Mouse (Mus musculus): ENCODE data around the gene Lrrc32. TPM values are rescaled to one million over a fixed set of nuclear protein-coding genes. Genes with fewer than 3 reads are reported as not detected.

The Lrrc32 gene
- total RNA-seq, 4 experiments from 2014 or later = 17.4 to 34.0 (median 28.1) TPM

DNA sequence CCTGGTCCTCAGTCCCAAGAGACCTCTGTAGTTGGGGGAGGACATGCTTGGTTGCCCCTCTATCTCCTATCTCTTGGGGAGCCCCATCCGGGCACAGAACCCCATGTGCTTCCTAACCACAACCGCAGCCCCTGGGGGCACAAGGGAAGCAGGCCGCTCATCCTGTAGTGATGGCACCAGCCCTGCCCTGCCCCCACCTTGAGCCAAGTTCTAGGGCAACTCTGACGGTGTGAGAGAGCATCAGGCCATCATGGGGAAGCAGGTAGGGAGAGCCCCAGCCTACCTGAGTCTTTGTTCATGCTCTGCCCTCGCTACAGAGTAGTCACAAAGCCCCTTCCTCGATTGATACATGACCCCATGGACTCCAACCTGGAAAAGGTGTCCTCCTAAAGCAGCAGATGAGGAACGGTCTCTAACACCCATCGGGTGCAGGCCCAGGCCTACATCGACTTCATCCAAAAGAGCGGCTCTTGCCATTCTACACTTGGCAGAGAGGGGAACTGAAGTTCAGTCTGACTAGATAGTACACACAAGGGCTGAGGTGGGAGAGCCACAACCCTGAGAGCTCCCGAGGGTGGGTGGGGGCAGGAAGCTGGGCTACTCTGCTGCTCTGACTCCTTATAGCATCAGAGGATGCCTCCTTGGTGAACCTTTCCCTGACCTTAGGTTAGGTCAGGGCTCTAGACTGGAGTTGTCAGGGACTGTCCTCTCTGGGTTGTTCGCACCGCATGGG lies 519 bp upstream of the Lrrc32 start:
- no peak for DNase-seq

DNA sequence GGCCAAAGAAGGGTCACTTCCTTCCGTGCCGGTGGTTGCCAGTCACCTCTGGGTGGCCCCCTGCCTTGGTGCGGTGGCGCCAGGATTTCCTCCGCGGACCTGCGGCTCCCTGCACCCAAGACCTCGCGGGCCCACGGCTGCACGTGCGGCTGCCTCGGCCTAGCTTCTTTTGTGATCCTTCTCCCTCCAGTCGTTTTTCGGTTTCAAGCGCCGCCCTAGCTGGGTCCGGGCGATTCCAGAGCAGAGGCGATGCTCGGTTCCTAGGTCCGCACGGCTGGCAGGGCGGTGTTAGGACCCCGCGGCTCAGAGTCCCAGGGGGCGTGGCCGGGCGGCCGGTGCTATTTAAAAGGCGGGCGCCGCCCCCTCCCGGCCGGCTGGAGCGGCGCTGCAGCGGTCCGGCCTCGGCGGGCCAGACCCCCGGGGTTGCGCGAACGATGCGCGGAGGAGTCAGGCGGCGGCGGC lies 571 bp downstream of the Lrrc32 start:
- peak; percentile 56 for DNase-seq

GRCm38 (mm10) chr7:98490328-98490727 lies 1.2 kb downstream of the Lrrc32 start:
- DNase-seq = no peak

GRCm38 (mm10) chr7:98490911-98491310 lies 1.8 kb downstream of the Lrrc32 start:
- DNase-seq = no peak

- DNase-seq = no peak
Observed at GRCm38 (mm10) chr7:98491451-98492200, 2.5 kb downstream of the Lrrc32 start.

GRCm38 (mm10) chr7:98492331-98492730 lies 3.2 kb downstream of the Lrrc32 start:
- DNase-seq = no peak

DNA sequence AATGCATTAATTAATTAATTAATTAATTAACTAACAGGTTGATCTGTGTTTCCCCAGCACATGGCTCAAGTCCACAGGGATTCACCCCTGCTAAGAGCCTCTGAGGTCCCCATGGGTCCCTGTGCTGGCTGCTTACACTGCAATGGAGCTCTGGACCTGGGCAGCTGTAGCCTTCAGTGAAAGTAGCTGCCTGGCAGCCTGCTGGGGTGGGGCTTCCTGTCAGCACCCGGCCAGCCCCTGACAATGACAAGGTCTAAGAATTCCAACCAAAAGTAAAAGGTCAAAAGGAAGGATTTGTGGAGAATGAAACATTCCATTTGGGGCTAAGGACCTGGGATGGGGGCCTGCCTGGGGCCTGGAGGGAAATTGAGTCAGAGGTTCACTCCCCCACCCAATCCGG lies 4.2 kb downstream of the Lrrc32 start:
- no peak for DNase-seq

GRCm38 (mm10) chr7:98493901-98494480 lies 4.9 kb downstream of the Lrrc32 start:
- no peak for DNase-seq

- DNase-seq = no peak
Observed at GRCm38 (mm10) chr7:98495591-98495990, 6.5 kb downstream of the Lrrc32 start.

DNA sequence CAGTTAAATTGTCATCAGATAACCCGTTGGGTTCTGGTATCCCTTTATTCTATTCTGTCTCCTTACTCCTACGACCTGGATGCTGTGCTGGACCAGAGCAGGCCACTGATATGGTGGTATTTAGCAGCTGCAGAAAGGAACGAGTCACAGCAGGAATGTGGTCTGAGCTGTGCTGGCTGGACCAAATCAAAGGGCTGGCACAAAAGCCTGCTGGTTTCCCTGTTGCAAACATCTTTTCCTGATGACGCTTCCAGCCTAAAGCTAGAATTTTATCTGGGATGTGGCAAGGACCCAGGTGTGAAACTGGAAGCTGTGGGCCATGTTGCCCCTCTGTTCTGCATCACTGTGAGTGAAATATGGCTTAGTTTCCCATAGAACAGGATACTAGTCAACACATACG lies 8.4 kb downstream of the Lrrc32 start:
- no peak for DNase-seq

GRCm38 (mm10) chr7:98498101-98498500 lies 9.0 kb downstream of the Lrrc32 start:
- DNase-seq = no peak

GRCm38 (mm10) chr7:98498656-98499560 lies 9.8 kb downstream of the Lrrc32 start:
- no peak for DNase-seq

GRCm38 (mm10) chr7:98499561-98500292 lies 10.6 kb downstream of the Lrrc32 start:
- no peak for DNase-seq

GRCm38 (mm10) chr7:98500470-98500869 lies 11.4 kb downstream of the Lrrc32 start:
- DNase-seq = no peak

DNA sequence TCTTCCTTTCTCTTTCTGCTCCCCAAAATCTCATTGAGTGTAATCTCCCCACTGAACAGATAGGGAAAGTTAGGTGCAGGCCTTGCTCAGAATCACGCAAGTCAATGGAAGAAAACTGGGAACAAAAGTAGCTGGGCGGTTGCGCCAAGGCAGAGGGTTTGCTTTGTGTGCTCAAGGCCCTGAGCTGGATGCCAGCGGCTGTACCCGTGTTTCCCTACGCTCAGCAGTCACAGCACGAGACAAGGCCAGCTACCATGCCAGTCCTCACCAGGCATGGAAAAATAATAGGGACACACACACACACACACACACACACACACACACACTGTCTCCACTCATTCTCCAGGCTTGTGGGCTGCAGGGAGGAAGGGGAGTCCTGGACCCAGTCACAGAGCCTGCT lies 12.0 kb downstream of the Lrrc32 start:
- DNase-seq = no peak

- DNase-seq = no peak
Observed at GRCm38 (mm10) chr7:98502921-98503320, 13.8 kb downstream of the Lrrc32 start.

GRCm38 (mm10) chr7:98503951-98504647 lies 15.0 kb downstream of the Lrrc32 start:
- DNase-seq = no peak

DNA sequence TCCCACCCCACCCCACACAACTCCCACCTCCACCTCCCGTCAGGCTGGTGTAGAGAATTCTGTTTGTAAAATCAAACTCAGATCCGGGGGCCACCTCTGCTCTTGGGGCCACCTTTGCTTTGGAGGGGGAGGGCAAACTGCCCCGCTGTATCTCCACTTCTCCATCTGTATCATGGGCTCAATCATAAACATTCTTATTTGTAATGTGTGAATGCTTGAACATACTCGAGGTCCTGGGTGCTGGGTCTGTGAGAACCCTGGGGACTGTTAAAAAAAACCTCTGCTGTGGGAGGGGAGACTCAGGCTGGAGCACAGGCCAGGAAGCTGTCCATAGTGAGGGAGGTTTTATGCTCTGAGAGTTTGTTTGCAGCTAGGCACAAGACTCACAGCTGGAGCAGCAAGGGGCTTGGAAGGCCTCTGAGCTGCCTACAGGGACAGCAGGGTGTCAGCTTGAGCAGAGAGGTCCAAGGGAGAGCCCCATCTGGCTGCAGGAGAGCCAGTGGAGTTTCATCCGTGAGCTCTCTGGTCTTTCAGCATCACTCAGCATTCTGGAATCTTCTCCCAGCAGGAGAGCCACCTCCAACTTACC lies 15.7 kb downstream of the Lrrc32 start:
- no peak for DNase-seq

GRCm38 (mm10) chr7:98505664-98506063 lies 16.6 kb downstream of the Lrrc32 start:
- DNase-seq = no peak

Measured in adrenal gland, adult 8-10 months (tissue).